Mouse (Mus musculus) Muller cell, postnatal 12 days (primary cell): ENCODE measurements around the gene Phb2.

Source experiments
- DNase-seq: peaks from one replicate; pipeline ENCODE4 v3.0.0-alpha.2; 2015; ENCODE audit errors: inconsistent ontology term

Phb2 gene

DNA sequence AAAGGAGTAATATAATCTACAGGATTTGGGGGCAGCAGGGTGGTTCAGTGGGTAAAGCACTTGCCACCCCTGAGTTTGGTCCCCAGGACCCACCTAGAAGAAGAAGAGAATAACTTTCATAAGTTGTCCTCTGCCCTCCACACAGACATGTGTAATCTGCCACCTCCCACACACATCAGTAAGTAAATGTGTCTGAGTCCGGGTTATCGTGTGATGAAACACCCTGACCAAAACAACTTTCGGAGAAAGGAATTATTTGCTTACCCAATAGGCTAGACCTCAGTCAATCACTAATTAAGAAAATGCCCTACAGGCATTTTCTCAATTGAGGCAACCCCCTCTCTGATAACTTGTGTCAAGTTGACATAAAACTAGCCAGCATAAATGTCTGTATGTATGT is 21.6 kb upstream of the Phb2 start:
- DNase-seq, result no peak

DNA sequence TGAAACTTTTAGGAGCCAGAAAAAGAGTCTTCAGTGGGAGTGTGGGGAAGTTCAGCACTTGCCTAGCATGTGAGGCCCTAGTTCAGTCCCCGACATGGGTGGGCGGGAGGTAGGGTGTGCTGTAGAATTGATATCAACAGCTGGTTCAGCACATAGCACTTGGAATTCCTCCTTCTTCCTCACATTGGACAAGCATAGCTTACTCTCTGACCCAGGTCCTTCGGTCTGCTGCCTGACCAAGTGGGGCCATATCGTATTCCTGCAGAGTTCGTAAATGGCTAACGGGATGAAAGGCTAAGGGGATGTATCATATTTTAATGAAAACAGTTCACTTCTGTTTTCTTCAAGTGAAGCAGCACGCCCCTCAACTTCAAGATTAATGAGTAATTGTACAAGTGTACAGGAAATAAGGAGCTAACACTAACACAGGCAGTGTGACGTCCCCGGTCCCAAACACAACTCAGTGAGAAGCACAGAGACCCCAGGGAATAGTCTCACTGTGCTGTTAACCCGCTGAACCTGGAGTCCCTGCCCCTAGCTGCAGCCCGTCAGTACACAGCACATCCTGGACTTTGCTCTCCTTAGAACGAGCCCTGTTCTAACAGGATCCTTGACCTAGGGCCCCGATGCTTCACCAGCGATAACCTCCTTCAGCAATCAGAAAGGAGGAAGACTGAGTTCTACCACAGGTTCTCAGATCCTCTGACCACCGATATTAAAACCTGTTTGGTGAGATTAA is 18.7 kb upstream of the Phb2 start:
- no peak for DNase-seq

DNA sequence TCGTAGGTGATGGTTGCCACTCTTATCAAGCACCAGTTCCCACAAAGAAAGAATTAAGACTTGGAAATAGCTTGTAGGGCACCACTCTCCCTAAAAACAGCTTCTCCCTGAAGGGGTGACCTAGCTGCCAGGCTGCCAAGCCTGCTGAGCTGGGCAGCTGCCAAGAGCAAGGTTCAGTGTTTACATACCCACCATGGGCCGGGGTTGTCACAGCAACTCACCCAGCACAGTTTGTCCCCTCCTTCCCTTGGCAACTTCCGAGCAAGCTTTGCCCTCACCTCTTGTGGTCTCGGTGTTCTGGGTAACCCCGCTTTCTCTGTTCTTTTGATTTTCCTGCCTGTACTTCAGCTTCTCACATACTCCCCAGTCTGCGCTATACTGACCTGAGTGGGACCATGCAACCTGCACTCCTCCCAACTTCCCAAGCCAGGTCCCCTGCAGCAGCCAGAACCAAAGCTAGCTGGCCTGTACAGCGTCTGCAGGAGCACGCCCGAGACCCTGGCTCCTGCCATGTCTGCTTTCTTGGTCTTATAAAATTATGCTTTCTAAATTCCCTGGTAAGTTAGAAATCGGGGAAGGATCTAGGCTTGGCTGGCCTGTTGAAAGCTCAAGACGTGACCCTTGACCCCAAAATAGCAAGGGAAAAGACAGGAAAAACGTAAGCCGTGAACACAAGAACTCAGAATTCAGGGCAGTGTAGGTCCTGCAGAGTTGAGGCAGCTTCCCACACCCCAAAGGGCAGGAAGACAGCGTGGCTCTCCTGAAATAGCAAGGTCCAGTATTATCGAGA is 17.8 kb upstream of the Phb2 start:
- DNase-seq, result peak; percentile 57

DNA sequence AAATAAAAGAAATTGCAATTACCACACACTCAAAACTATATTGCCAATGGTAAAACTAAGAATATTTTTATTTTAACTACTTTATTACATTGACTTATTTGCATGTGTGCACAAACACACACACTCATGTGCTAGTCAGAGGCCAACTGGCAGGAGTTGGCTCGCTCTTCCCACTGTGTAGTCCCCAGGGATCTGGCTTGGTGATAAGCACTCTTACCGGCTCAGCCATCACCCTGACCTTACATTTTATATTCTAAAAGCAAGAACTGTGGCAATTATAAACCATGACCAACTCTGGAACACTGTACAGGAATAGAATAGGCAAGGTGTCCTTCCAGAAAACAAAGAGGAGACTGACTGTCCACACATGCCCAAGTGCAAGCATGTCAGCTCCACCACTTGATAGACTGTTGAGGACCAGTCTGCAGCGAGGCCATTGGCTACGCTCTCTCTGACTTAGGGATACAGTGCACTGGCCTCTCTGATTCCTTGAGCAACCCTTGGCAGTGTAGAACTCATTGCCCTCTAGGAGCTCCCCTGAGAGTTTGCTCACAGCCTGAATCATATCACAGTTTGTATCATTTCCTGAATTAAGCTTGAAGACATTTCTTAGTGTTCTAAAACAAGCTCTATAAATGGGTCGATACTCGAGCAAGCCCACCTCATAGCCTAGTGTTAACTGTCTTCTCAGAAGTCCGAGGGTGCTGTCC is 15.5 kb upstream of the Phb2 start:
- no peak for DNase-seq

DNA sequence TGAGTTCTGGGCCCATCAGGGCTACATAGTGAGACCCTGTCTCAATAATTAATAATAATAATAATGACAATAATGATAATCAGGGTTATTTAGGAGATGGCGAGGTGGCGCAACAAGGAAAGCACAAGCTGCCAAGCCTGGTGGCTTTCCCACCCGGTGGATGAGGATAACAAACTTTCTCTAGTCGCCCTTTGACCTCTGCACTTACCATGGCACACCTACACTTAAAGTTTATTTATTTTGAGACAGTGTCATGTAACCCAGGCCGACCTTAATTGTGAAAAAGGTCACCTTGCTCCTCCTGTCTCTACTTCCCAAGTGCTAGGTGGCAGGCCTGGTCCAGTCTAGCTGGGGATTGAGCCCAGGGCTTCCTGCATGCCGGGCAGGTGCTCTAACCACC is 13.4 kb upstream of the Phb2 start:
- DNase-seq, result no peak

- DNase-seq, result no peak
These were observed 12.8 kb upstream of the Phb2 start for GRCm38 (mm10) chr6:124699366-124699765.

DNA sequence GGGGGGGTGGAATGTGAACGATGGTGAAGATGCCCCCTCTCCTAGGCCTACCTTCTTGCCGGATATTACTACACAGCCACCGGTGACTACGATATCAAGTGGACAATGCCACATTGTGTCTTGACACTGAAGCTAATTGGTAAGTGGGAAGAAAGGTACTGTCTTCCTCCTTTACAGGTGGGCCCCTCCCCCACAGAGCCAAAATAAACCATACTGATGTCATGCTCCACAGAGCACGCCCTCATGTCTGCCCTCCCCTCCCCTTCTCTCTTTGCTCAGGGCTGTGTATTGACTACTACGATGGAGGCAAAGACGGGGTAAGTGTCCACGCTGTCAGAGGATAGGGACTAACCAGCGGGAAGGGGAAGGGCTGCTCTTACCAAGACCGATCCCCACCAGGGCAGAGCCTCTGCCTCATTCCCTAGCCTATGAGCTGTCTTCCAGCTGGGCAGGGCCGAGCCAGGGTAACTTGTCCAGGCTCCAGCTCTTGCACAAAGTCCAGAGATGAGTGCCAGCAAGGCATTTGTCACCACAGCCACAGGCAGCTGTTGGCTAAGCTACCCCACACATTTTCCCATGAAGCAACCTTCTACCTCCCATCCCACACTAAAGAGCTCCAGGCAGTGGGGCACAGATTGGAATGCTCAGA is 12.1 kb upstream of the Phb2 start:
- DNase-seq, result peak; percentile 92

GRCm38 (mm10) chr6:124701338-124701737 is 10.8 kb upstream of the Phb2 start:
- DNase-seq, result no peak

DNA sequence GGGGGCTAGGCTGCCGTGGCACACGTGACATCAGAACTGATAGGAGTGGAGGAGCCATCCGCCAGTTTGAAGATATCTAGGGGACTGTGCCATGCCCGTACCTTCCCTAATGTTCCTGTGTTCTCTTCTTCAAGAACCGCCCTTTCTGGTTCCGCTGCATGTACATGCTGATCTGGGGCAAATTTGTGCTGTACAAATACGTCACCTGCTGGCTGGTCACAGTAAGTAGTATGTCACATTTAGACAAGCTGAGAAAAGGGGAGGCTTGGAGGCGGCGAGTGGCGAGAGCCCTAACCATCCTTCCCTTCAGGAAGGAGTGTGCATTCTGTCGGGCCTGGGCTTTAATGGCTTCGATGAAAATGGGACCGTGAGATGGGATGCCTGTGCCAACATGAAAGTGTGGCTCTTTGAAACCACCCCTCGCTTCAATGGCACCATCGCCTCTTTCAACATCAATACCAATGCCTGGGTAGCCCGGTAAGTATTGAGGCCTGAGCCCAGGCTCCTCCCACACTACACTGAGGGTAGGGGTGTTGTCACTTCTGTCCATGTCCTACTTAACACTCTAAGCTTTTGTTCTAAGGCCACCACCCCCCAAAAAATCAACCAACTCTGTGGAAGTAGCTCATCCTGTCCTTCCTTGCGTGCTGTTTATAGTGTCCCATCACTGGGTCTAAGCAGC is 9.9 kb upstream of the Phb2 start:
- DNase-seq, result no peak

DNA sequence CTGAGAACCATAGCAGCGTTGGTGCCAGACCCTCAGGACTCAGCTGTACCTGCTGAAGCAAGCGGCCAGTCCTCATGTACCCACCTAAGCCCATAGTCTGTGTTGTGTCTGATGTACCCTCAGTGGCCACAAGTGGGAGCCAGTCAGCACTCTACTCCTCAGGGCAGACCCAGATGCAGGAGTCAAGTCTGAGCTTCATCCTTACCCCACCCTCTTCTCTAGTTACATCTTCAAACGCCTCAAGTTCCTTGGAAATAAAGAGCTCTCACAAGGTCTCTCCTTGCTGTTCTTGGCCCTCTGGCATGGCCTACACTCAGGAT is 9.4 kb upstream of the Phb2 start:
- no peak for DNase-seq

GRCm38 (mm10) chr6:124703789-124704188 is 8.3 kb upstream of the Phb2 start:
- DNase-seq, result no peak

GRCm38 (mm10) chr6:124704417-124704816 is 7.7 kb upstream of the Phb2 start:
- no peak for DNase-seq

DNA sequence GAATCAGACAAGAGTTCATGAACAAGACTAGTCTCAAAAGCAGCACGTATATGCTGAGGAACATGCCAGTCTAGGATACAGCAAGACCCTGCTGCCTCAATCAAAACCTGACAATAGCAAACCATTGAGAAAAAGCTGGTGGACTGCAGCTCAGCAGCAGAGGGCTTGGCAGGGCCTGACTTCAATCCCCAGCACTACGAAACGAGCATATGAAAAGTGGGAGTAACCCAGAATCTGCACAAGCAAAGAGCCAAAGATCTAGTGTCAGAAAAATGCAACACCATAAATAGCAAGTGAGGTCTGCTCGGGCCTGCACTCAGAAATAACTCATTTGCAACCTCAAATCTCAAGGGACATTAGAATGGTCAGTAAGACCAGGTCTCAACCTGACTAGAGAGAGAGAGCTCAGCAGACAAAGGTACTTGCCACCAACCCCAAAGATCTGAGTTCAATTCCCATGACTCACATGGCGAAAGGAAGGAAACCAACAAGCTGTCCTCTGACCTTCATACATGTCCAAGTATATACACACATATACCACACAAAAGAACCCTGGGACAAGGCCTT is 6.0 kb upstream of the Phb2 start:
- DNase-seq, result no peak

GRCm38 (mm10) chr6:124708289-124708889 is 3.7 kb upstream of the Phb2 start:
- no peak for DNase-seq

DNA sequence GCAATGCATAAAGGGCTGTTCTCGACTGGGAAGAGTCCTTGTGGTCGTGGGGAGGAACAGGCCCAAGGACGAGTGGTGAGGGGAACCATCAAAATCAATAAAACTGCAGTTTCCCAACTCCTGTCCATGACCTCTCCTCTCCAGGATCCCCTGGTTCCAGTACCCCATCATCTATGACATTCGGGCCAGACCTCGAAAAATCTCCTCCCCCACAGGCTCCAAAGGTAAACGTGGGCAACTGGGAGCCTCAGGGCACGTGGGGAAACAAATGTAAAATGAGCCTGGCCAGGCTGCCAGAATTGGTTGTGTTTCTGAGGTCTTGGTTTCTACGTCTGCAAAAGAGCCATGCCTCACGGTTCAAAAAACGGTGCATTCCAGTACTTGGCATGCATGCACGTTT is 782 bp downstream of the Phb2 start:
- no peak for DNase-seq

GRCm38 (mm10) chr6:124716864-124717490 is 4.8 kb downstream of the Phb2 start:
- no peak for DNase-seq

- no peak for DNase-seq
These were observed 5.8 kb downstream of the Phb2 start for GRCm38 (mm10) chr6:124717968-124718367.

GRCm38 (mm10) chr6:124718703-124719102 is 6.6 kb downstream of the Phb2 start:
- no peak for DNase-seq

- no peak for DNase-seq
These were observed 7.3 kb downstream of the Phb2 start for GRCm38 (mm10) chr6:124719354-124719978.

- DNase-seq, result no peak
These were observed 8.8 kb downstream of the Phb2 start for GRCm38 (mm10) chr6:124720904-124721303.
